Mouse (Mus musculus): ENCODE data around the gene Slc39a11. TPM values are rescaled to one million over a fixed set of nuclear protein-coding genes. Genes with fewer than 3 reads are reported as not detected.

The Slc39a11 gene
- total RNA-seq, 2 experiments from 2014 or later: 4.7 to 5.4 TPM

DNA sequence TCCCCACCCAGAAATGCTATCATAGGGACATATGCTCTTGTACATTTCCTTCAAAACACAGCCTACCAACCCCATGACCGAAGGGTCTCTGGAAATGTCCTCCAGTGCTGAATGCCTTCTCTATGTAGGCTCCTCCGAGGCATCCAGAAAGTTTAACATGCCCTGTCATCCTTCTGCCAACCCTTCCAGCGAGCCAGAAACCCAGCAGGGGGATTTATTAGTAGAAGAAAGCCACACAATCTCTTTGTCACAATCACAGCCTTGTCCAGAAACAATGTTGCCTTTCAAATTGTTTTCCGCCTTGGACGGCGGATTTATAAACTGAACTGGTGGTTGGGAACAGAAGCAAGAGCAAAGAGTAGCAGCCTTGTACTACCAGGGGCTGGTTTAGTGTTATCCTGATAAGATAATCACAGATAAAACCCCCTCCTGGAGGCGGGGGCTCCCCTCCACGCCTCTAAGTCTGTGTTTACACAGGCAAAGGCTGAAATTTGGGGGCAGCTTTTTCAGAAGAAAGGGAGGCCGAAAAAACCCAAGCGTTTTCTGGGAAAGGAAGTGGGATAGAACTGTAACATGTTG lies 372.8 kb downstream of the Slc39a11 start:
- ATAC-seq (replicated peaks; ENCODE audit: low FRiP score, poor library complexity, severe bottlenecking): no peak

DNA sequence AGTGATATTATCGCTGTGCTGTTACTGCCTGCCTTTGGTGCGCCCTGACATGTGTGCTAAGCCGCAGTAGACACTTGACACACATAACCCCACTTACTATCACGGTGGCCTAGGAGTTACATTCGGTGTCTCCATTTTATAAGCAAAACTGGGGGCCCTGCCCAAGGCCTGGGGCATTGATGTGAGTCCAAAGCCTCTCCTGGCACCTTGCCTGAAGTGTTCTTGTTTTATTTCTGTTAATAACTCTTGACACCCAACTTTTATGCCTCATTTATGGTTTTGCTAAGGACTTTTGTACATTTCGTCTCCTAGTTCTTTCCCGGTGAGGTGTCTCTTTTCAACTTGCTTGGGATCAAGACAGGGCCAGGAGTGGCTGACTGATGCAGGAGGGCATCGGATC lies 373.4 kb downstream of the Slc39a11 start:
- ATAC-seq (replicated peaks; ENCODE audit: low FRiP score, poor library complexity, severe bottlenecking): no peak

DNA sequence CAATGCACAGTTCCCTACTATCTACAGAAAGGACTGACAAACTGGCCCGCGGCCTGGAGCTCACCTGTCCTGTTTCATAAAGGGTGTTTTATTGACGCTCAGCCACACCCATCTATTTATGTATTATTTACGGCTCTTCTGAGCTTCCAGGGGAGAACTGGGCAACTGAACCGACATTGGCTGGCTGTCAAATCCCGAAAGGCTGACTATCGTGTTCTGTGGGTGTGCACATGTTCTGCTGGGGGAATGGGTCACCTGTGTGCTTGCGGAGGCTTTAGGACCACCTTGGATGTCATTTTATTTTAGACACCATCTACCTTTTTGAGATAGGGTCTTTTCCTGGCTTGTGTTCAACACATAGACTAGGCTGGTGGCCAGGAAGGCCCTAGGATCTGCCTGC lies 375.8 kb downstream of the Slc39a11 start:
- no peak for ATAC-seq (replicated peaks; ENCODE audit: low FRiP score, poor library complexity, severe bottlenecking)

DNA sequence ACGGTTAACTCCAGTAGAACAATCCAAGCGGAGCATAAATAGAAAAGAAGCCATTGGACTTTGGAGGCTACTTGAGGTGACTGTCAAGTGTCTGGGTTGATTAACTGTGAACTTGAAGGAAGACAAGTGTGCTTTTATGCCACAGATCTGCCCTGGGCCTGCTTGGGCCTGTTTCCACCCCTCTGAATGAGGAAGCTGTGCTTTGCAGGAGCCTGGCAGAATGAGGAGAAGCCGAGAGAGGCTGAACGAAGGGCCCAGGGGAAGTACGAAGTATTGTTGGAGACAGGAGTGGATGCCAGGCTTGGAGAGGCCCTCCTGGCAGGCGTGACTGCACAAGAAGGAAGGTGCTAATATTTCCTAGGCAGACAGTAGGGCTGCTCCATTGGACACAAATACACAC lies 378.0 kb downstream of the Slc39a11 start:
- ATAC-seq (replicated peaks; ENCODE audit: low FRiP score, poor library complexity, severe bottlenecking): no peak

DNA sequence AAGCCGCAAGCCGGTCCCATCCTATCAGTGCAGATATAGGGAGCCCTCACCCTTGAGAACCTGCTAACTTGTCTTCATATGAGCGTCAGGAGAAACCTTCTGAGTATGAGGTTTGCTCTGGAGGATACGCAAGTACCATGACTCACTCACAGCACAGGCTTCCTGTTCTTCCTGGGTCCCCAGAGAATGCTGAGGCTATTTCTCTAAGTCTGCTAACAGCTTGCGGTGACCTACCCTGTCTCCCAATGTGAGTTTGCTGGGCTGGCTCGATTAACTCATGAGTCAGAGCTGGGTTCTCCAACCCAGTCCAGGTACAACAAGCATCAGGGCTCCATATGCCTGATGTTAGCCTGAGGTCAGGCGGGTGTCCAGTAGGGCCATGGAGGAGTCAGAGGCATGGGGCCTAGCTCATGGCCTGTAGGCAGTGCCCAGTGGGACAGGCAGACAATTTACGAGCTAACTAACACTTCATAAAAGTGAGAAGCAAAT lies 381.0 kb downstream of the Slc39a11 start:
- ATAC-seq (replicated peaks; ENCODE audit: low FRiP score, poor library complexity, severe bottlenecking): no peak

DNA sequence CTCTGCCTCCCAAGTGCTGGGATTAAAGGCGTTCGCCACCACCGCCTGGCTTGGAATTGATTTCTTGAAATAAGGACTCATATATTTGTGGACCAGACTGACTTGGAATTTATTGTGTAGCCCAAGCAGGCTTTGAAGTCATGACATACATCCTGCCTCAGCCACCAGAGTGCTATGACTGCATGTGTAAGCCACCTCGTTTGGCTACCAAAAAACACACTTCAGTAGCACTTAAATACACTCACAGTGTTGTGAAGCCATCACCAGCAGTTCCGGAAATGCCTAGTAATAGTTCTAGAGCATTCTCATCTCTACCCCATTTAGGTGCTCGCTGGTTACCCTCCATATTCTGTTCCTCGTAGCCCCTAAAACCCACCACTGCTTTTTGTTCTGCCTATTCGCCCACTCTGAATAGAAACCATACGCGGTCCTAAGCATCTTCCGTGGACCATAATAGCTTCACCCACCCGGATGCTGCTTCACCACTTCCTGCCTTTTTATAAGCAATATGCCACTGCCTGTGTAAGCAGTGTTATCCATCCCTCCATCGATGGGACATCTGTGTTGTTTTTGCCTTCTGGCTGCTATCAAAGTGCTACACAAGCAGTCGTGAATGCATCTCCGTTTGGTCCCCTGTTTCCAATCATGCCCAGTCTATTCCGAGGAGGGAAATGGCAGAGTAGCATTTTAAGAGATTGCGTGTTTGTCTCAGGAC lies 382.2 kb downstream of the Slc39a11 start:
- no peak for ATAC-seq (replicated peaks; ENCODE audit: low FRiP score, poor library complexity, severe bottlenecking)

DNA sequence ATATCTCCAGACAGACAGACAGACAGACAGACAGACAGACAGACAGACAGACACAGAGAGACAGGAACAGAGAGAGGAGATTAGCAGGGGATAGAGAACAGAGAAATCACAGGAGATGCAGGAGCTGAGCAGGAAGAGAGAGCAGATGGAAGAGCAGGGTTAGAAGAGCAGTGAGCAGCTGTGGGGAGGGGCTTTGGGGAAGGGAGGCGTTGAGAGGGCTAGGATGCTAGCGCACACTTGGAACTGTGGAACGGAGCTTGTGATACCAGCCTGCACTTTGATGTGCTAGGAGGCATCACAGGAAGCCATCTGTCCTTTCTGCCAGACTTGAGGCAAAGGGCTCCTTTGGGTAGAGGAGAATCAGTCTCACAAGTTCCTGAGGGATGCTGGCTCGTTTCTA lies 383.2 kb downstream of the Slc39a11 start:
- no peak for ATAC-seq (replicated peaks; ENCODE audit: low FRiP score, poor library complexity, severe bottlenecking)

DNA sequence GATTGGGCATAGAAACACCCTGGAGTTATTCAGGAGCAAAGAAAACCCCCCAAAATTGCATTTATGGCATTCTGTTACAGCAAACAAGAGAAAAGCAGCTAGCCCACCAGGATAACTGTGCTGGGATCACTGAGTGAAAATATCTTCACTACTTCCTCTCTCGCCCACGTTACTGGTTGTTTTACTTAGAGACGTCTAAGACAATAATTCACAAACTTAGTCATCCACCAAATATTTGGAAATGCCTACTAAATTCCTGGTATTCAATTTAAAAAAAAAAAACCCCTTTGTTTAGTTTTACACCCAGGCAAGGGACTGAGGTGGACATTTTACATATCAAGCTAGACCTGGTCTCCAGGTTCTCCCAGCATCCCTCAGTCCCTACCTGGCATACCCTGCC lies 384.3 kb downstream of the Slc39a11 start:
- no peak for ATAC-seq (replicated peaks; ENCODE audit: low FRiP score, poor library complexity, severe bottlenecking)

DNA sequence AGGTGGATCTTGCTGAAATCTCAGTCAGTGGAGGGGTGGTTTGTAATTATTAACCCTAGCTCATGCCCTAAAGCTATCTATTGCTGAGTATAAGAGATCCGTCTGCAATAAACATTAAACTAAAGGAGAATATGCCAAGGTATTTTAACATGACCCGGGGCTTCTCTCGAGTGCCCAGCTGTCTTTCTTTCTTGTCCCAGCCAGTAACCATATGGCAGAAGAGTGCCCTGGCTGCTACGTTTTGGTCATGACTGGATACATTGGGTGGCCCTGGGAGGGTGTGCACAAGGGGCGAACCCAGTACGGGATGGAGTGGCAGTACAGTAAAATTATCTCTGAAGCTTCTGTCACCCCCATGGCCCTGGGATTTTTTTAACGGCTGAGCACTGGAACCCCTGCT lies 385.9 kb downstream of the Slc39a11 start:
- ATAC-seq (replicated peaks; ENCODE audit: low FRiP score, poor library complexity, severe bottlenecking): no peak

DNA sequence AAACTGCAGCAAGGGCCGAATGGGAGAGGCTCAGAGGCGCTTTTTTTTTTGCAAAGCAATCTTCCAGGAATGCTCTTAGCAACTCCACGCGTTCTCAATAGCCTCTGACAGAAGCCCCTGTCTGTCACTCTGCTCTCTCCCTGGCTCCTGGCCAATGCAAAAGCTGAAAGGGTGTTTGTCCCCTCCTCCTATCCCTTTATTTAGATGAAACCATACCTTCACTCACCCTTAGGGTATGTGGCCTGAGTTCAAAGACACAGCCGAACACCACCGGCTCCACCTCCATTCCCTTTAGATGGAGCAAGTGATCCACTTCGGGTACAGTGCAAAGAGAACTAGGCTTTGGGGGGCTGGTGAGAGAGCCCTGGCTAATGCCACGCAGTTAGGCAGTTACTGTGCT lies 387.8 kb downstream of the Slc39a11 start:
- ATAC-seq (replicated peaks; ENCODE audit: low FRiP score, poor library complexity, severe bottlenecking): no peak

DNA sequence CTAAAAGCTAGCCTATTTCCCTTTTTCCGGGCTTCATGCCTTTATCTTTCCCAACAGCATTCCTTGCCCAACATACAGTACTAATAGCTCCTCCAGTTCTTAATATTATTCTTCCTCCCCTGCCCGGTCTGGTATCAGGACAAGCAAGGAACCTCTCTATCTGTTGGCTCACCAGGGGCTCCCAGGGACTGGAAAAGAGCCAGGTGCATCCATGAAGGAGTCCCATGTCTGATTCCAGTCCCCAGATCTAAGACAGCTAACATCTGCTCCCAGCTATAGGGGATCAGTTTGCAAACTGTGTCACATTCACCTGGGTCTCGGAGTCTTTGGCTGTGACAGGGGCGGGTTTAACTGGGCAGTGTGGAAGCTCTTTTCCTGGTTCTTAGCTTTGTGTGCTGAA lies 388.5 kb downstream of the Slc39a11 start:
- ATAC-seq (replicated peaks; ENCODE audit: low FRiP score, poor library complexity, severe bottlenecking): no peak

DNA sequence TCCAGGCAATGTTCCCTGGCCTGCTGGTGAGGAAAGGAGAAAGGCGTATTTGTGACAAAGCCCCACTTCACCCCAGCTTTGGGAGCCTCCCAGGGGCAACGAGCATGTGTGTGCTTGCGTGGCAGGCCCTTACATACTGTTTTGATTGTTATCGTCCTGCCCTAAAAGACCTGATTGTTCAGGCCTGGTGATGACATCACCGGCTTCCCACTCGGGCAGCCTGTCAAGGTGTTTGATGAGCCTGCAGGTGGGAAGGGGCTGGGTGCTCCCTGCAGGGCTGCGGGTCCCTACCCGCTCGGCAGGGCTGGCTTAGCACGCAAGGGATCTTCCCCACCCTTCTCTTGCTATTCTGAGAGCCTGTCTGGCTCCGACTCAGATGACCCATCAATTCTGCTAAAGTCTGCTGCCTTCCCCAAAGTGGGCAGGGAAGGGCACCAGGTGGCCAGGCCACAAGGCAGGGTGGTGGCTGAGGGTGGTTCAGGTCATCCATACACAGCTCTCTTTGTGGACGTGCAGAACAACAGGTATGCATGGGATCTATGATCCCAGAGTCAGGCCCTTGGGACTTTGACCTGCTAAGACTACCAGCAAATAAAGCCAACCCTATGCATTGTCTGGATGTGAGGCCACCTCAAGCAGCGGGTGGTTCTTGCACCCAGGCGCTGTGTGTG lies 390.0 kb downstream of the Slc39a11 start:
- ATAC-seq (replicated peaks; ENCODE audit: low FRiP score, poor library complexity, severe bottlenecking): no peak

DNA sequence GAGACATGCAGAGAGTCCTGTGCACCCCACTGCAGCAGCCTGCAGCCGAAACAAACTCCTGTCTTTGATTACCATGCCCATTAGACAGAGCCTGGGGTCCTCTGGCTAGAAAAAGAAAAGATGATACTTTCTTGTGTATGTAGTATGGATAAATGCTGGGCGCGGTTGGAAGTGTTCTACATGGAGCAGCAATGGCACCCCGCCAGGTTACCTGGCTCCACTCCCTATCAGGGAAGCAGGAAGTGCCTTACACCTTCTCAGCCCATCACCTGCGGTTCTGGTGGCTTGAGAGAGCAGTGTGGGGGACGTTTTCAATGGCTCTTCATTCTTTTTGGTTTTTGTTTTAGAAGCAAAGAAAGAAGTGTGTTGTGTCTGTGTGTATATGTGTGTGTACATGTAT lies 391.9 kb downstream of the Slc39a11 start:
- ATAC-seq (replicated peaks; ENCODE audit: low FRiP score, poor library complexity, severe bottlenecking): no peak

DNA sequence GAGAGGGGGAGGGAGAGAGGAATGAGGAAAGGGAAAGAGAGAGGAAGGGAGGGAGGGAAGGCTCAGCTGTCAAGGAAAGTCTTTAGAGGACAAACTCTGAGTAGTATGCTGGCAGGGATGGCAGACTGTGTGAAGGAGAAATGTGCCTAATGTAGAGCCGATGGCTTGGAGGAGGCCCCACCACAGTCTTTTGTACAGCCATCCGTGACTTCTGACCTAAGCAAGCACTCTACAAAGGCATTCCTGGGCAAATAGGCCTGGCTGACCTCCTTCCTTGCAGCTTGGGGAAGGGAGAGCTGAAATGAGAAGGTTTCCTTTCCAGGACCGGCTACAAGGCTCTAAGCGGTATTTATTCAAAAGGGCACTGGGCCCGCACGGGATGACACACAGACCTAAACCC lies 395.2 kb downstream of the Slc39a11 start:
- no peak for ATAC-seq (replicated peaks; ENCODE audit: low FRiP score, poor library complexity, severe bottlenecking)

DNA sequence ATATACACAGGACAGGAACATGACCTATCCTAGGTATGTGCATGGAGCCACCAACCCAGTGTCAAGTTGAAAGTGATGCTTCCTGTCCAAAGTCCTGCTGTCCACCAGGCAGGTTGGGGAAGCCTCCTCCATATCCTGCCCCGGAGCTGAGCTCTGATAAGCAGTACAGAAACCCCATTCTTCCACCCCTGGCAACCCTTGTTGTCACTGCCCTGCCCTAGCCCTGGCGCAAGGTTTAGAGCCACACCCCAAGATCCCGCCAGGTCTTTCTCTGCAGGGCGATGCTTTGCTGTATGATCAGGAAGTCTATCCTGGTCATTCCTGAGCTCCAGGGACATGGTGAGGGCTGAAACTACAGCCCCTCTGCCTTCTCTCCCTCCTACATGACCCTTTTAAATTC lies 396.7 kb downstream of the Slc39a11 start:
- ATAC-seq (replicated peaks; ENCODE audit: low FRiP score, poor library complexity, severe bottlenecking): no peak

DNA sequence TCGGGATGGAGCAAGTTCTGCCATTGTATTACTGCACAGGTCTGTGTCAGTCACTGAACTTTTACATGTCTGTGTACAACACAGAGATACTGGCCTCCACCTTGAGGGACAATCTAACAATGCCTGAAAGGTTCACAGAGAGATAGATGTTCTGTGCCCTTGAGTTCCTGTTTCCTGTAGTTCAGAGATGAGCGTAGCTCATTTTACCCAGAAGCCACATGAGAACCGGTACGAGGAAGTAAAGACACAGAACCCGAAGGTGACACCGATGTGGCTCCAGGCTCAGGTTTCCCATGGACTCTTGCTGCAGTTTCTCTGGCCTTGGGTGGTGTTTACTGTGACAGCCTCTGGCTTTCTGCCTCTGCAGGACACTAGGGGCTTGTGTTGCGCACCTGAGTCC lies 398.7 kb downstream of the Slc39a11 start:
- no peak for ATAC-seq (replicated peaks; ENCODE audit: low FRiP score, poor library complexity, severe bottlenecking)

DNA sequence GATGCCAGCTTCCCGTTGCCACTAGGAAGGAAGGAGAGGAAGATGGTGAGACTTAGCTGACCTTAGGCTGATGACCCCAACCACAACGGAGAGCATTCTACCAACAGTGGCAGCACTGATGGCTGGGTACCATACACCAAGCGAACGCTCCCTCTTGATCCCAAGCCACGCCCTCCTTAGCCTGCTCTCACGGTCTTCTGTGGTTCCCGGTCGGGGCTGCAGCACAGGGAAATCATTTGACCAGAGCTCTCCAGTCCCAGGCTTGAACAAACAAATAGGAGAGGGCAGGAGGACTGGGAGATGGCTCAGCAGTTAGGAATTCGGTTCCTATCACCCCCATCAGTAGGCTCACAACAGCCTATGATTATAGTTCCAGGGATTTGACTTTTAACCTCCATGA lies 403.4 kb downstream of the Slc39a11 start:
- no peak for ATAC-seq (replicated peaks; ENCODE audit: low FRiP score, poor library complexity, severe bottlenecking)

DNA sequence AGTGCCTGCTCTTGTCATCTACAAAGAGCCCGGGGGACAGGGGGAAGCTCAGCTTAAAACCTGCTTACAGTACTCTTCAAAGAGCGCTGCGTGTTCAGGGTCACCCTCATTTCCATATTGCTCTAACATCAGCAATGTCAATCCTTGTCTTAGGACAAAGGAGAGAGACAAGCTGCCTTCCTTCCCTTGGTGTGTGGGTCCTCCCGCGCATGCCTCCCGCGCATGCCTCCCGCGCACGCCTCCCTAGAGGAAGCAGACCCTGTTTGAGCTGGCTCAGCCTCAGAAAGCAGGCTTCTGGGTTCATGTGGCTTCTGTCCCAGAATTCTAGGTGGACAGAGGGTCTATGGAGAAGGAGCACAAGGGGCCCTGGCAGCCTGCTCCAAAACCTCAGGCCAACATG lies 404.2 kb downstream of the Slc39a11 start:
- no peak for ATAC-seq (replicated peaks; ENCODE audit: low FRiP score, poor library complexity, severe bottlenecking)

DNA sequence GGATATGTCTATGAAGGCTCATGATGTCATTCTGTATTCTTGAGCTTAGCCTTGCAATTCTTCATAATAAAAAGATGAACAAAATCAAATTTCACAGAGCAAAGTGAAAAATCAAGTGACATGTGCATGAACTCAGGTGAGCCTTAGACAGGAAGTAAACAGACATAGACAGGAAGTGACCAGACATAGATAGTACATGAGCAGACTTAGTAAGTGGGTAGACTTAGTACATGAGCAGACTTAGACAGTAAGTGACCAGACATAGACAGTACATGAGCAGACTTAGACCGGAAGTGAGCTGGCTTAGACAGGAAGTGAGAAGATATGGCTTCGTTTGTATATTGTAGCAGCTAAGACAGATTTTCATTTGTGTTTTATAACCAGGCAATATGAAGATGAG lies 415.4 kb downstream of the Slc39a11 start:
- ATAC-seq (replicated peaks; ENCODE audit: low FRiP score, poor library complexity, severe bottlenecking): no peak

DNA sequence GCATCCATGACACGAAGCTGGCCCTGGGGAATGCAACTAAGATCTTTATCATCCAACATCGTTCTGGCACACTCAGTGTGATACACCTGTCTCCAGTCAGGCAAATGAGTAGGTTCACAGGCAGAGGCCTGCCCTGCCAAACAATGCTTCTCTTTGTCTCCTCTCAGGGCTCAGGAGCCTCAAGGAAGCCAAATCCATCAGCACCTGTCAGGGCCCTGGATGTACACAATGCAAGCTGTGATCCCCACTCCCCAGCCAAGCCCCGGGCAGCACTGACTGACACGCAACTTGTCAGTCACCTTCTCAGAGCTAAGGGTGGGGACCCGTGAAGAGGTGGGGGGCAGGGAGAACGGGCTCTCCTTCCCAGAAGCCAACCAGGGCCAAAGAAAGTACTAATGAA lies 417.8 kb downstream of the Slc39a11 start:
- ATAC-seq (replicated peaks; ENCODE audit: low FRiP score, poor library complexity, severe bottlenecking): no peak

DNA sequence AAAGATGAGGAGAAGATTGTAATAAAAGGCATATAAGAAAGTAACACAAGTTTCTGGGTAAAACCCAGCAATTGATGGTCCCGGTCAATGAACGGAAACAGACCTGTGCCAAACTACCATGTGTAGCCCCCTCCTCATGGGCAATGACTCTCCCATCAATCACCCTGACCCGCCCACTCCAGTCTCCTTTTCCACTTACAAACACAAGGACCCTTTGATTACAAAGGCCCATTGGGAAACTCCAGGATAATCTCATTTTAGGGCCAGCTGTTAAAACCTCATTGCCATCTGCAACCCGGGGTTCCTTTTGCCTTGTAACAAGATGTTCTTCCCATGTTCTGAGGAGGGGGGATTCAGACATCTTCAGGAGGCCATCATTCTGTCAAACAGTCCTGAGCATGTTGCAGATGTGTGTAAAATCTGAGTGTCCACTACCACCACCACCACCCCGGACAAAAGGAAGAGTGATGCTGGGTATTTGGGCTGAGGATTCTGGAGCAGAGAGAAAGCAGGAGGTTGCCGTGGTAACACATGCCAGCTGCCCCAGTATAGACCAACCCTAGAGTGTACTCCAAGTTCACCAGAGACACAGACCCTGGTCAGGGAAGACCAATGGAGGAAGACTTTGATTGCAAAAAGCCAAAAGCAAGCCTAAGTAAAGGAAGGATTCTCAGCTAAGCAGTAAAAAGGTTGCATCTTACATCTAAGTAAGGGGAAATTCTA lies 419.3 kb downstream of the Slc39a11 start:
- ATAC-seq (replicated peaks; ENCODE audit: low FRiP score, poor library complexity, severe bottlenecking): no peak
